Mouse (Mus musculus) neural tube, embryonic 12.5 days (tissue): ENCODE measurements around the gene Cmya5. TPM values are rescaled to one million over a fixed set of nuclear protein-coding genes. Genes with fewer than 3 reads are reported as not detected.
A peak's percentile ranks its signal among the peaks of the same experiment; 100 is the strongest.

Experiments
- ATAC-seq: fragments of 200-750 bp; cut with Nextera tagmentation; 2 replicates; pipeline ENCODE4 v1.8.0; 2017; ENCODE audit warnings: low read depth, mild to moderate bottlenecking, moderate TSS enrichment, moderate library complexity; ENCODE audit not compliant: low FRiP score
- H3K27ac ChIP-seq: fragments of 300-500 bp; sonication (generic); 2 replicates; pipeline ENCODE4 v1.5.1; 2016
- H3K27me3 ChIP-seq: fragments of 300-500 bp; sonication (generic); replicated peaks from 2 replicates; pipeline ENCODE4 v1.6.1; 2016; ENCODE audit warnings: mild to moderate bottlenecking
- H3K36me3 ChIP-seq: fragments of 300-500 bp; sonication (generic); 2 replicates; pipeline ENCODE4 v1.6.1; 2016; ENCODE audit warnings: mild to moderate bottlenecking
- H3K4me1 ChIP-seq: fragments of 300-500 bp; sonication (generic); 2 replicates; pipeline ENCODE4 v1.6.1; 2016
- H3K4me2 ChIP-seq: fragments of 300-500 bp; sonication (generic); replicated peaks from 2 replicates; pipeline ENCODE4 v1.6.1; 2016; ENCODE audit warnings: mild to moderate bottlenecking
- H3K4me3 ChIP-seq: fragments of 300-500 bp; sonication (generic); 2 replicates; pipeline ENCODE4 v1.5.1; 2016
- H3K9ac ChIP-seq: fragments of 300-500 bp; sonication (generic); 2 replicates; pipeline ENCODE4 v1.6.1; 2016; ENCODE audit warnings: mild to moderate bottlenecking
- H3K9me3 ChIP-seq: fragments of 300-500 bp; sonication (generic); 2 replicates; pipeline ENCODE4 v1.6.1; 2016; ENCODE audit warnings: mild to moderate bottlenecking
- WGBS: fragments of 180-500 bp; shearing (Covaris S2); methylation state at CpG from one replicate; pipeline ENCODE4 v1.1.7; 2016; 5-methylcytosine and 5-hydroxymethylcytosine counted together
- polyA plus RNA-seq: library from polyadenylated mRNA; unstranded; fragments of >200 nt; fragmentation: Nextera tagmentation; extraction: Ambion mirVana; gene quantifications from 2 replicates; pipeline ENCODE4 v1.2.1, GENCODE M21; 2016

Cmya5 gene
- polyA plus RNA-seq, 1 experiment from 2014 or later = 0.06 TPM

DNA sequence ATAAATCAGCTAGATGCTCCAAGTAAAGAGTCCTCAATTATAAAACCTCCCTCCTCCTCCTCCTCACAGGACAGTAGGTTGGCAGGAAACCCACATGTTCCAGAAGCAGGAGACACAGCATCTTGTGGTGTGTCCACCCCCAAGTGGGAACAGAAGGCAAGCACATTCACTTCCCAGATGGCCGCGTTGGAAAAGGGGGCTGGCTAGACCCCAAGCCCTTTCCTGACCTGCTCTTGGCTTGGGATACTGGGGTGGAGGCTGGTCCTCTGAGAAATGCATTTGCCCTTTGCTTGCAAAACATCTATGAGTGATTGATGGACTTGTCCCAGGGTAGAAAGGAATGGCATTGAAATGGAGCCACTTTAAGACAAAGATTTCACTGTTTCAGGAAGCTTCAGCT is 142.1 kb downstream of the Cmya5 start:
- Histone ChIP-seq H3K36me3 (no peaks in the 10 kb centered on the region), H3K4me2 (no peak overlapping the region), H3K27me3 (no peaks in the 10 kb centered on the region), H3K27ac (no peak overlapping the region), H3K9me3 (no peaks in the 10 kb centered on the region), H3K4me1 (no peaks in the 10 kb centered on the region), H3K4me3 (no peak overlapping the region), H3K9ac (no peak overlapping the region)
- ATAC-seq = no peak
- 65% methylated on average over 2 of the region's 2 CpGs for WGBS

- no peaks in the 10 kb centered on the region for H3K27me3 ChIP-seq
- H3K27ac ChIP-seq = no peak overlapping the region
- WGBS = 67% methylated on average over 12 of the region's 12 CpGs
- no peak overlapping the region for H3K4me2 ChIP-seq
- H3K4me1 ChIP-seq = no peaks in the 10 kb centered on the region
- no peaks in the 10 kb centered on the region for H3K9me3 ChIP-seq
- H3K4me3 ChIP-seq = no peak overlapping the region
- H3K9ac ChIP-seq = no peak overlapping the region
- H3K36me3 ChIP-seq = no peaks in the 10 kb centered on the region
- ATAC-seq = peak; percentile 66; the same call in 1 of the 2 replicates
Observed at GRCm38 (mm10) chr13:93000640-93001351, 143.7 kb downstream of the Cmya5 start.

- Histone ChIP-seq H3K36me3 (no peaks in the 10 kb centered on the region), H3K9me3 (no peaks in the 10 kb centered on the region), H3K27me3 (no peaks in the 10 kb centered on the region), H3K4me2 (no peak overlapping the region), H3K9ac (no peak overlapping the region), H3K4me3 (no peak overlapping the region), H3K4me1 (no peaks in the 10 kb centered on the region), H3K27ac (no peak overlapping the region)
- no peak for ATAC-seq
- WGBS = 47% methylated on average over 9 of the region's 9 CpGs
Observed at GRCm38 (mm10) chr13:92999860-93000259, 144.7 kb downstream of the Cmya5 start.

- no peak overlapping the region for H3K9ac ChIP-seq
- no peak overlapping the region for H3K4me2 ChIP-seq
- no peaks in the 10 kb centered on the region for H3K27me3 ChIP-seq
- no peaks in the 10 kb centered on the region for H3K36me3 ChIP-seq
- H3K9me3 ChIP-seq = no peaks in the 10 kb centered on the region
- H3K27ac ChIP-seq = no peak overlapping the region
- H3K4me1 ChIP-seq = no peaks in the 10 kb centered on the region
- H3K4me3 ChIP-seq = no peak overlapping the region
- no peak for ATAC-seq
Observed at GRCm38 (mm10) chr13:92994743-92995142, 149.8 kb downstream of the Cmya5 start.

DNA sequence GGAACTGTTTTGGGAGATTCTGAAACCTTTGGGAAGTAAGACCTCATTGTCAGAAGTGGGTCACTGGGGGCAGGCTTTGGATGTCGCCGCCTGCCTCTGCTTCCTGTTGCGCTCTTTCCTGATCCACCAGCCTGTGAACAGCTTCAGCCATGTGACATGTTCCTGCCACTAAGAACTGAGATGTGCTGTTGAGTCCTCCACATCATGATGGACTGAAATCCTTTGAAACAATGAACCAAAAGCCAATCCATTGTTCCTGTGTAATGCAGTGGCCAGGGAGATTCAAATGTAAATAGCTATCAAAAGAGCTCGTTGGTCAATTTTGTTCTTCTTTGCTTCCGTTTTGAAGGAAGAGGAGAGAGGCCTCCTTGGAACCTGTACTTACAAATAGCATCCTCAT is 151.7 kb downstream of the Cmya5 start:
- no peaks in the 10 kb centered on the region for H3K4me1 ChIP-seq
- no peak overlapping the region for H3K27ac ChIP-seq
- ATAC-seq = no peak
- no peak overlapping the region for H3K4me2 ChIP-seq
- H3K9me3 ChIP-seq = no peaks in the 10 kb centered on the region
- no peak overlapping the region for H3K9ac ChIP-seq
- WGBS = 87% methylated on average over 5 of the region's 5 CpGs
- H3K27me3 ChIP-seq = no peaks in the 10 kb centered on the region
- no peaks in the 10 kb centered on the region for H3K36me3 ChIP-seq
- H3K4me3 ChIP-seq = no peak overlapping the region

Other genes starting within 250 kb of the Cmya5 start
- 57.1 and 62.3 TPM in 2 replicates for gene Tent2, start 47.7 kb upstream of the Cmya5 start, polyA plus RNA-seq
- 18.2 and 18.9 TPM in 2 replicates for gene Homer1, start 154.9 kb upstream of the Cmya5 start, polyA plus RNA-seq